Mouse (Mus musculus): ENCODE data around the gene Hmgb4. TPM values are rescaled to one million over a fixed set of nuclear protein-coding genes. Genes with fewer than 3 reads are reported as not detected.

Hmgb4 gene
- polyA plus RNA-seq, 2 experiments = not detected

GRCm38 (mm10) chr4:128270177-128270576 lies 9.4 kb upstream of the Hmgb4 start:
- ATAC-seq (ENCODE audit: insufficient read depth) (no peak), DNase-seq (ENCODE audit: low read depth in 3 of 3, low spot score in 3 of 3) (no peak)
- no peak overlapping the region for H3K4me2 ChIP-seq (ENCODE audit: low read depth)
- WGBS (ENCODE audit: insufficient replicate concordance) = 64% methylated on average over 10 of the region's 10 CpGs
- H3K27ac ChIP-seq = no peak overlapping the region
- H3K4me3 ChIP-seq (ENCODE audit: insufficient read depth in 1 of 2, low read depth in 2 of 2, low read length in 2 of 2) = no peak overlapping the region
- no peak overlapping the region for H3K9ac ChIP-seq (replicated peaks)
- H3K36me3 ChIP-seq (replicated peaks; ENCODE audit: control insufficient read depth, insufficient read depth, low read depth) = no peaks in the 10 kb centered on the region
- H3K4me1 ChIP-seq (replicated peaks; ENCODE audit: control insufficient read depth in 2 of 2, insufficient read depth in 2 of 2, low read length in 1 of 2) = no peaks in the 10 kb centered on the region
- no peaks in the 10 kb centered on the region; the same call in 1 of the 2 replicates for H3K9me3 ChIP-seq (ENCODE audit: control insufficient read depth, low read length)
- no peaks in the 10 kb centered on the region for H3K27me3 ChIP-seq (ENCODE audit: control insufficient read depth, insufficient read depth, low read length)
- TF ChIP-seq CTCF (IDR thresholded peaks at IDR 0.05; ENCODE audit: low read depth) (no peak), EP300 (IDR thresholded peaks at IDR 0.05; ENCODE audit: low read depth) (no peak)

DNA sequence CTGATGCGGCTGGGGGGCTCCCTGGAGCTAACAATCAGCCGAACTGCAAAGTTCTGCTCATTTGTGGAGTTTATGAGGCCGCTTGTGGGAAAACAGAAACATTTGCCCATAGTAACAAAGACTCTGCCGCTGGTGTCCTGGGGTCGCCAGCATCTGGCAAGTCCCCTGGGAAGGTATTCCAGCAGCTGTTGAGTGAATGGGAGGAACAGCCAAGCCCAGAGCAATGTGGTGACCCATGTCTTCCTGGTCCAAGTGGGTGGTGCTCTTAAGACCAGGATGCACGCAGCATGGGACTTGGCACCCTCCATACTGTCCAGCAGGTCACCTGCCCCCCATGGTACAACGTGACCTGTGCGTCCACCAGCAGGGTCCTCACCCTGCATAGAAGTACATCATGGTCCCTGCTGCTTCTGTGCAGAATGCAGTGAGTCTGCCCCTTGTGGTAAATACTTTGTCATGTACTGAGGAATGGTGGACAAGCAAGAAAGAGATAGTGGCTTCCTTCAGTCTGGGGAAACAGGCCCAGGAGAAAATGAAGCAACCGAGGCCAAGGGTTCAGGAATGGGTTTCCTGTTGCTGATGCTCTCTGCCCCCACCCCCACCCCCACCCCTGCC lies 8.6 kb upstream of the Hmgb4 start:
- Histone ChIP-seq H3K4me3 (ENCODE audit: insufficient read depth in 1 of 2, low read depth in 2 of 2, low read length in 2 of 2) (no peak overlapping the region), H3K27ac (no peak overlapping the region), H3K9me3 (ENCODE audit: control insufficient read depth, low read length) (no peaks in the 10 kb centered on the region; the same call in 1 of the 2 replicates), H3K36me3 (replicated peaks; ENCODE audit: control insufficient read depth, insufficient read depth, low read depth) (no peaks in the 10 kb centered on the region), H3K4me2 (ENCODE audit: low read depth) (no peak overlapping the region), H3K4me1 (replicated peaks; ENCODE audit: control insufficient read depth in 2 of 2, insufficient read depth in 2 of 2, low read length in 1 of 2) (no peaks in the 10 kb centered on the region), H3K9ac (replicated peaks) (no peak overlapping the region), H3K27me3 (ENCODE audit: control insufficient read depth, insufficient read depth, low read length) (no peaks in the 10 kb centered on the region)
- TF ChIP-seq CTCF (IDR thresholded peaks at IDR 0.05; ENCODE audit: low read depth) (no peak), EP300 (IDR thresholded peaks at IDR 0.05; ENCODE audit: low read depth) (no peak)
- DNase-seq (ENCODE audit: low read depth in 3 of 3, low spot score in 3 of 3) = no peak
- ATAC-seq (ENCODE audit: insufficient read depth) = no peak
- 73% methylated on average over 9 of the region's 9 CpGs for WGBS (ENCODE audit: insufficient replicate concordance)

DNA sequence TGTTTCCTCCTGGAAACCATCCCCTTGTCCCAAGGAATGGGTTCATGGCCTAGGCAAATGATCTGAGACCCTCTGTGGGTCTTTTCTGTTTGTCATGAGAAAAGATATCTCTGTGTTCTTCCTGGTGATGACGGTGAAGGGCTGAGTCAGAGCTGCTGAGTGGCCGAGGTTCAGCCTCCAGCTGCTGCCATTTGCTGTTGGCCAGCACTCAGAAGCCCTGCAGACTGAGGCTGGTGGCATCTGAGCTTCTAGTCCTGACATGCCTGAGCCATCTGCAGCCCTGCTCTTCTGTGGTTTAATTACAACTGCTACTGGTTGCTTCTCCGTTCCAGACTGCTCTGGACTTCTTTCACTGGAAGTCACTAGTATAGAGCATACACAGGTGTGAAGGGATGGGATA lies 4.6 kb upstream of the Hmgb4 start:
- Histone ChIP-seq H3K27me3 (ENCODE audit: control insufficient read depth, insufficient read depth, low read length) (no peaks in the 10 kb centered on the region), H3K36me3 (replicated peaks; ENCODE audit: control insufficient read depth, insufficient read depth, low read depth) (no peaks in the 10 kb centered on the region), H3K27ac (no peak overlapping the region), H3K4me2 (ENCODE audit: low read depth) (no peak overlapping the region), H3K9ac (replicated peaks) (no peak overlapping the region), H3K9me3 (ENCODE audit: control insufficient read depth, low read length) (no peaks in the 10 kb centered on the region; the same call in 1 of the 2 replicates), H3K4me1 (replicated peaks; ENCODE audit: control insufficient read depth in 2 of 2, insufficient read depth in 2 of 2, low read length in 1 of 2) (no peaks in the 10 kb centered on the region), H3K4me3 (ENCODE audit: insufficient read depth in 1 of 2, low read depth in 2 of 2, low read length in 2 of 2) (no peak overlapping the region)
- DNase-seq (ENCODE audit: low read depth in 3 of 3, low spot score in 3 of 3) = no peak
- TF ChIP-seq EP300 (IDR thresholded peaks at IDR 0.05; ENCODE audit: low read depth) (no peak), CTCF (IDR thresholded peaks at IDR 0.05; ENCODE audit: low read depth) (no peak)
- WGBS (ENCODE audit: insufficient replicate concordance) = 50% methylated on average over 3 of the region's 3 CpGs
- no peak for ATAC-seq (ENCODE audit: insufficient read depth)

DNA sequence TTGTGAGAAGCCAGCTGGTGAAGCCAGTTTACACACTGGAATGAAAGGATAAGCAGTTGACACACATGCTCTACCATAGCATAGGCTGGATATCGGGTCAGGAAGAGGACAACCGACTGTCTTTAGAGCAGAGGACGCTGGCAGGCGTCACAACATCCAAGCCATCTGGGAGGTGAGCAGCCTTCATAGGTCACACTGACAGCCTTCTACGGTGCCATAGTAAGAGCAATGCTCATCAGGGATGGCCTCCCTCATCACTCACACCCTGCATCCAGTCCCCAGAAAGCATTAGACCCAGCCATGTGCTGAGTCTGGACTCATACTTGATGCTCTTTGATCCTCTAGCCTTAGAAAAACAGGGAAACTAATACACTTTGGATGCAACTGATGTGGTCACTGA lies 3.7 kb upstream of the Hmgb4 start:
- WGBS (ENCODE audit: insufficient replicate concordance) = 70% methylated on average over 5 of the region's 5 CpGs
- H3K9me3 ChIP-seq (ENCODE audit: control insufficient read depth, low read length) = no peaks in the 10 kb centered on the region; the same call in 1 of the 2 replicates
- no peaks in the 10 kb centered on the region for H3K4me1 ChIP-seq (replicated peaks; ENCODE audit: control insufficient read depth in 2 of 2, insufficient read depth in 2 of 2, low read length in 1 of 2)
- H3K4me3 ChIP-seq (ENCODE audit: insufficient read depth in 1 of 2, low read depth in 2 of 2, low read length in 2 of 2) = no peak overlapping the region
- H3K27me3 ChIP-seq (ENCODE audit: control insufficient read depth, insufficient read depth, low read length) = no peaks in the 10 kb centered on the region
- DNase-seq (ENCODE audit: low read depth in 3 of 3, low spot score in 3 of 3) (no peak), ATAC-seq (ENCODE audit: insufficient read depth) (no peak)
- no peaks in the 10 kb centered on the region for H3K36me3 ChIP-seq (replicated peaks; ENCODE audit: control insufficient read depth, insufficient read depth, low read depth)
- H3K9ac ChIP-seq (replicated peaks) = no peak overlapping the region
- TF ChIP-seq CTCF (IDR thresholded peaks at IDR 0.05; ENCODE audit: low read depth) (no peak), EP300 (IDR thresholded peaks at IDR 0.05; ENCODE audit: low read depth) (no peak)
- H3K27ac ChIP-seq = no peak overlapping the region
- H3K4me2 ChIP-seq (ENCODE audit: low read depth) = no peak overlapping the region

GRCm38 (mm10) chr4:128259211-128259610 lies 1.5 kb downstream of the Hmgb4 start:
- no peak for DNase-seq (ENCODE audit: low read depth in 3 of 3, low spot score in 3 of 3)
- no peak overlapping the region for H3K4me2 ChIP-seq (ENCODE audit: low read depth)
- H3K27me3 ChIP-seq (ENCODE audit: control insufficient read depth, insufficient read depth, low read length) = no peaks in the 10 kb centered on the region
- no peak overlapping the region for H3K27ac ChIP-seq
- ATAC-seq (ENCODE audit: insufficient read depth) = no peak
- no peak overlapping the region for H3K9ac ChIP-seq (replicated peaks)
- no peaks in the 10 kb centered on the region for H3K9me3 ChIP-seq (ENCODE audit: control insufficient read depth, low read length)
- WGBS (ENCODE audit: insufficient replicate concordance) = 59% methylated on average over 5 of the region's 5 CpGs
- TF ChIP-seq EP300 (IDR thresholded peaks at IDR 0.05; ENCODE audit: low read depth) (no peak), CTCF (IDR thresholded peaks at IDR 0.05; ENCODE audit: low read depth) (no peak)
- H3K4me1 ChIP-seq (replicated peaks; ENCODE audit: control insufficient read depth in 2 of 2, insufficient read depth in 2 of 2, low read length in 1 of 2) = no peaks in the 10 kb centered on the region
- no peak overlapping the region for H3K4me3 ChIP-seq (ENCODE audit: insufficient read depth in 1 of 2, low read depth in 2 of 2, low read length in 2 of 2)
- H3K36me3 ChIP-seq (replicated peaks; ENCODE audit: control insufficient read depth, insufficient read depth, low read depth) = no peaks in the 10 kb centered on the region

All from liver, embryonic 14.5 days (tissue).